Mouse (Mus musculus): ENCODE results near the gene Pik3cg.

- TF ChIP-seq CTCF (IDR thresholded peaks at IDR 0.05; ENCODE audit: low read depth, low read length) (no peak), POLR2A (IDR thresholded peaks at IDR 0.05; ENCODE audit: extremely low read depth, insufficient read depth, low read length) (no peak)
These were observed 39.3 kb downstream of the Pik3cg start for GRCm38 (mm10) chr12:32169164-32169563.

Data from liver, adult 2 months (tissue).